Mouse (Mus musculus): ENCODE measurements around the gene Ptprg. TPM values are rescaled to one million over a fixed set of nuclear protein-coding genes. Genes with fewer than 3 reads are reported as not detected.

The Ptprg gene
- polyA plus RNA-seq, 1 experiment, result 21.7 TPM

- Histone ChIP-seq H3K4me1 (ENCODE audit: control insufficient read depth, insufficient read depth, insufficient read length, low read length) (no peaks in the 10 kb centered on the region), H3K4me3 (ENCODE audit: low read depth, low read length) (no peak overlapping the region), H3K36me3 (ENCODE audit: control insufficient read depth, insufficient read depth, low read length) (no peaks in the 10 kb centered on the region), H3K27me3 (ENCODE audit: control insufficient read depth, insufficient read depth, low read length) (no peaks in the 10 kb centered on the region), H3K27ac (ENCODE audit: insufficient read depth, low read depth, low read length) (no peak overlapping the region)
- WGBS, result 83% methylated on average over 4 of the region's 4 CpGs
- no peak for TF ChIP-seq POLR2A (IDR thresholded peaks at IDR 0.05; ENCODE audit: low read depth, low read length)
- TF ChIP-seq CTCF (IDR thresholded peaks at IDR 0.05; ENCODE audit: extremely low read depth, insufficient read length, insufficient replicate concordance, low read depth, low read length), result no peak
Measured at GRCm38 (mm10) chr14:11678201-11678600, 124.9 kb downstream of the Ptprg start.

- TF ChIP-seq CTCF (IDR thresholded peaks at IDR 0.05; ENCODE audit: extremely low read depth, insufficient read length, insufficient replicate concordance, low read depth, low read length) (no peak), POLR2A (IDR thresholded peaks at IDR 0.05; ENCODE audit: low read depth, low read length) (no peak)
- Histone ChIP-seq H3K4me1 (ENCODE audit: control insufficient read depth, insufficient read depth, insufficient read length, low read length) (no peaks in the 10 kb centered on the region), H3K27ac (ENCODE audit: insufficient read depth, low read depth, low read length) (no peak overlapping the region), H3K27me3 (ENCODE audit: control insufficient read depth, insufficient read depth, low read length) (no peaks in the 10 kb centered on the region), H3K36me3 (ENCODE audit: control insufficient read depth, insufficient read depth, low read length) (no peaks in the 10 kb centered on the region), H3K4me3 (ENCODE audit: low read depth, low read length) (no peak overlapping the region)
- WGBS, result 84% methylated on average over 3 of the region's 3 CpGs
Measured at GRCm38 (mm10) chr14:11679741-11680140, 126.4 kb downstream of the Ptprg start.

GRCm38 (mm10) chr14:11680621-11681020 lies 127.3 kb downstream of the Ptprg start:
- WGBS, result 54% methylated on average over 2 of the region's 2 CpGs

GRCm38 (mm10) chr14:11682441-11682840 lies 129.1 kb downstream of the Ptprg start:
- H3K4me3 ChIP-seq (ENCODE audit: low read depth, low read length), result no peak overlapping the region
- H3K27ac ChIP-seq (ENCODE audit: insufficient read depth, low read depth, low read length), result no peak overlapping the region
- TF ChIP-seq POLR2A (IDR thresholded peaks at IDR 0.05; ENCODE audit: low read depth, low read length), result no peak
- no peak for TF ChIP-seq CTCF (IDR thresholded peaks at IDR 0.05; ENCODE audit: extremely low read depth, insufficient read length, insufficient replicate concordance, low read depth, low read length)
- 34% methylated on average over 3 of the region's 3 CpGs for WGBS
- no peaks in the 10 kb centered on the region for H3K36me3 ChIP-seq (ENCODE audit: control insufficient read depth, insufficient read depth, low read length)
- H3K27me3 ChIP-seq (ENCODE audit: control insufficient read depth, insufficient read depth, low read length), result no peaks in the 10 kb centered on the region
- no peaks in the 10 kb centered on the region for H3K4me1 ChIP-seq (ENCODE audit: control insufficient read depth, insufficient read depth, insufficient read length, low read length)

More at GRCm38 (mm10) chr14:11680621-11681020, 127.3 kb downstream of the Ptprg start:
- H3K27me3 ChIP-seq (ENCODE audit: control insufficient read depth, insufficient read depth, low read length), result no peaks in the 10 kb centered on the region
- H3K36me3 ChIP-seq (ENCODE audit: control insufficient read depth, insufficient read depth, low read length), result no peaks in the 10 kb centered on the region
- H3K27ac ChIP-seq (ENCODE audit: insufficient read depth, low read depth, low read length), result no peak overlapping the region
- no peak for TF ChIP-seq CTCF (IDR thresholded peaks at IDR 0.05; ENCODE audit: extremely low read depth, insufficient read length, insufficient replicate concordance, low read depth, low read length)
- no peak for TF ChIP-seq POLR2A (IDR thresholded peaks at IDR 0.05; ENCODE audit: low read depth, low read length)
- H3K4me3 ChIP-seq (ENCODE audit: low read depth, low read length), result no peak overlapping the region
- H3K4me1 ChIP-seq (ENCODE audit: control insufficient read depth, insufficient read depth, insufficient read length, low read length), result no peaks in the 10 kb centered on the region

GRCm38 (mm10) chr14:11683386-11684081 lies 130.2 kb downstream of the Ptprg start:
- TF ChIP-seq POLR2A (IDR thresholded peaks at IDR 0.05; ENCODE audit: low read depth, low read length), result no peak
- no peak for TF ChIP-seq CTCF (IDR thresholded peaks at IDR 0.05; ENCODE audit: extremely low read depth, insufficient read length, insufficient replicate concordance, low read depth, low read length)
- Histone ChIP-seq H3K4me1 (ENCODE audit: control insufficient read depth, insufficient read depth, insufficient read length, low read length) (no peaks in the 10 kb centered on the region), H3K36me3 (ENCODE audit: control insufficient read depth, insufficient read depth, low read length) (no peaks in the 10 kb centered on the region), H3K4me3 (ENCODE audit: low read depth, low read length) (no peak overlapping the region), H3K27ac (ENCODE audit: insufficient read depth, low read depth, low read length) (no peak overlapping the region), H3K27me3 (ENCODE audit: control insufficient read depth, insufficient read depth, low read length) (no peaks in the 10 kb centered on the region)
- 73% methylated on average over 10 of the region's 10 CpGs for WGBS

GRCm38 (mm10) chr14:11684104-11684503 lies 130.8 kb downstream of the Ptprg start:
- Histone ChIP-seq H3K27ac (ENCODE audit: insufficient read depth, low read depth, low read length) (no peak overlapping the region), H3K36me3 (ENCODE audit: control insufficient read depth, insufficient read depth, low read length) (no peaks in the 10 kb centered on the region), H3K4me3 (ENCODE audit: low read depth, low read length) (no peak overlapping the region), H3K27me3 (ENCODE audit: control insufficient read depth, insufficient read depth, low read length) (no peaks in the 10 kb centered on the region), H3K4me1 (ENCODE audit: control insufficient read depth, insufficient read depth, insufficient read length, low read length) (no peaks in the 10 kb centered on the region)
- no peak for TF ChIP-seq POLR2A (IDR thresholded peaks at IDR 0.05; ENCODE audit: low read depth, low read length)
- no peak for TF ChIP-seq CTCF (IDR thresholded peaks at IDR 0.05; ENCODE audit: extremely low read depth, insufficient read length, insufficient replicate concordance, low read depth, low read length)
- 73% methylated on average over 2 of the region's 2 CpGs for WGBS

- no peaks in the 10 kb centered on the region for H3K27me3 ChIP-seq (ENCODE audit: control insufficient read depth, insufficient read depth, low read length)
- no peaks in the 10 kb centered on the region for H3K36me3 ChIP-seq (ENCODE audit: control insufficient read depth, insufficient read depth, low read length)
- no peak overlapping the region for H3K4me3 ChIP-seq (ENCODE audit: low read depth, low read length)
- 85% methylated on average over 1 of the region's 1 CpGs for WGBS
- no peak for TF ChIP-seq POLR2A (IDR thresholded peaks at IDR 0.05; ENCODE audit: low read depth, low read length)
- no peak for TF ChIP-seq CTCF (IDR thresholded peaks at IDR 0.05; ENCODE audit: extremely low read depth, insufficient read length, insufficient replicate concordance, low read depth, low read length)
- H3K4me1 ChIP-seq (ENCODE audit: control insufficient read depth, insufficient read depth, insufficient read length, low read length), result peaks cover 4% of the 10 kb centered on the region; the same call in 1 of the 2 replicates
- no peak overlapping the region for H3K27ac ChIP-seq (ENCODE audit: insufficient read depth, low read depth, low read length)
Measured at GRCm38 (mm10) chr14:11687541-11687940, 134.2 kb downstream of the Ptprg start.

Measured in small intestine, adult 2 months (tissue).